Mouse (Mus musculus): Measurements from ENCODE around the gene Ppp3cb.
"Not testable (repeated sequence)": the region's sequence is repeated elsewhere in the genome, so short reads cannot be mapped to it uniquely, and the experiment has no call there.

The Ppp3cb gene

GRCm38 (mm10) chr14:20546415-20546814 is at the start of gene Ppp3cb:
TSS of gene Ppp3cb (minus strand) at chr14:20546573.
- DNase-seq (ENCODE audit: low spot score): peak; percentile 84

- DNase-seq (ENCODE audit: low spot score): no peak
These were observed 49.4 kb upstream of the Ppp3cb start for GRCm38 (mm10) chr14:20595781-20596180.

DNA sequence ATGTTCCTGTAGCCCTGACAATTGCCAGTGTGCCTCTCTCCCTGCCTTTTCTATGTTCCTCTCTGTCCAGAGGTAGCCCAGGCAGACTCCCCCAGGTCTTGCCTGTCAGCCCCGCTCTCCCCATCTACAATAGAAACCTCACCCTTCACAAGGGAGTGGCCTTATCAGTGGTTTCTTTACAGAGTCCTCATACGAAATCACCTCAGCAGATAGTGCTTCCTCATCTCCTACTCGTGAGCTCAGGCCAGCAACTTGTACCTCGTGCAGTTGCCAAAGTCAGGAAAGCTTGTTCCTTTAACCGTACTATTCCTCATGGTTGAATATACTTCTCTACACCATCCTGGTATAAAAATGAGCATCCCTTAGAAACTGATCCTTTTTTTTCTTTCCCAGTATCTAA is 41.1 kb upstream of the Ppp3cb start:
- DNase-seq (ENCODE audit: low spot score): no peak

DNA sequence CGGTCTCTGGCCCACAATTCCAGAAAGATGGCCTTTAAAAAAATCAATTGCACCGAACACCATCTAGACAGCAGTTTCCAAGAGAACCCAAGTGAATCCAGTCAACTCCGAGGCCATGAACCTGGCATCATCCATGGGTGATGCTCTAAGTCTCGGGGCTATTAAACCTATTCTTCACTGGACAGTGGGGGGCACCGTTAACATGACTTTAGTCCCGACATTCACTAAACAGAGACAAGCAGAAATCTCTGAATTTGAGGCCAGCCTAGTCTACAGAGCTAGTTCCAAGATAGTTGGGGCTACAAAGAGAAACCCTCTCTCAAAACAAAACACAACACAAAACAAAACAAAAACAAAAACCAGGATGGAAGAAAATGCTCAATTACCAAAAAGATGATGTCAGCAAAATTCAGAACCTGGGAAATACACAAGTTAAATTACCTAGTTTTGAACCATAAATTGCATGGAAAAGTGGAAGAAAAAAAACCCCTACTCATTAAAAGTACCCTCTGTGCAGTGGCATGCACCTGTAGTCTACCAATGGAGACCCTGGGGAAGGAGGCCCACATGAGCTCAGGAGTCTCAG is 32.5 kb upstream of the Ppp3cb start:
- DNase-seq (ENCODE audit: low spot score): no peak

DNA sequence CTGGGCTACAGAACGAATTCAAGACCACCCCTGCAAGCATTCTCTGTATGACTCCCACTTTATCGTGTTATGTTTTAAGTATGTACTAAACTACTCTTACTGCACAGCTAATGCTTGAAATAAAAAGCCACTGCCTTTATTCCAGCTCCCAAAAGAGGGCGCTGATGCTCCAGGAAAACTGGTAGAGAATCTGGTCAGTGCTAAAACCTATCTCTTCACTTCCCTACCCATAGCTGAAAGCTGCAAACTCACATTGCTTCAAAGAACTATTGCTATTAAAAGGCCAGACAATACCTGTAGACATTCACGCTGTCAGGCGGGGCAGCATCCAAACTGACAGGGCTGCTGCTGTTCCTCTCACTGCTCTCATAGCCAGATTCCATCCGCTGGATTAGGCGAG is 29.8 kb upstream of the Ppp3cb start:
- peak; percentile 74 for DNase-seq (ENCODE audit: low spot score)

- DNase-seq (ENCODE audit: low spot score): not testable (repeated sequence)
These were observed 26.8 kb upstream of the Ppp3cb start for GRCm38 (mm10) chr14:20573196-20573595.

DNA sequence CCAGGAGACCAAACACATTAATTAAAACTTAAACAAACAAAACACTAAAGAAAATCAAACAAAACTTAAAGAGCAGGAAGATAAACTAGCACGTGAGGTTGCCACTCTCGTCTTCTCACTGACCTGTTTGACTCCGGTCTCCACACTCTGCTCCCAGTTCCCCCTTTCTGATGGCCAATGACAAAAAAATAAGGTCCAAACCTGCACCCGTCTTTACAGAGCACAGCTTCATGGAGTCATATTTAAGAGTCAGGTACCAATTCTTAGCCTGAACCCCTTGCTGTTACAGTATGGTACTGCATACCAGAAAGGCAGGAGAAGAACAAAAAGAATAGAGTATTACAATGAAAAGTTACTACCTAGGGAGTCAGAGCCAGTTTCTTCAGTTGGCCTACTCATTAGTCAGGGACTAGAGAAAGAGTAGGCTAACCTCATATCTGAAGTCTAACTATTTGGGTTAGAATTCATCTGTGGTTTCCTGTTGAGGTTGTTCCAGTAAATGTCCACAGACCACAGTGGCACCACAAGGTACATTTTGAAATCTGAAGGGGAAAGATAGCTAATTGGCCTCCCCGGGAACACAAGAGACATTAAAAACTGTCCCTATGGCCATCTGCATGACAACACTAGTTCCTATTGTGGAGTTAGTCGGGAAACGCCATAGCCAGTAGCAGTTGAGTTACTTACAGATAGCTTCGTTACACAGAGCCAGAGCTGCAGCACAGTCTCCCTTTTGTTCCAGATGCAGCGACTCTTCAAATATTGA is 19.1 kb upstream of the Ppp3cb start:
- DNase-seq (ENCODE audit: low spot score): no peak

DNA sequence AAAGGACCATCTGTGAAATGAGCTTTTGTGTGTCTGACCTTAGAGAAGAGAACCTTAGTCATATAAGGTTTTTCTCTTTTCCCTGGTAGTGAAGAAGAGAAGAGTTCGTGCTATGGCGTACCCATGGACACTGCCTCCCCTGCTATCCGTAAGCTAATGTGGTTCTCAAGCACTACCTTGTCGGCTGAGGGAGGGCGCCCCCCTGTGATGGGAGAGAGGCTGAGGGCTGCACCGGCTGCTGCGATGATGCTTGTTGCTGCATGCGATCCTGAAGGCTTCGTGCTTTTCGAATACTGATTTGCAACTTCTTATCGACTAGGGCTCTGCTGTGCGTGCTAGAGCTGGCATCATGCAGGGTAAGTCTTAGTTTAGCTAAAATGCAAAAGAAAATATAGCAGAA is 18.3 kb upstream of the Ppp3cb start:
- DNase-seq (ENCODE audit: low spot score): no peak

DNA sequence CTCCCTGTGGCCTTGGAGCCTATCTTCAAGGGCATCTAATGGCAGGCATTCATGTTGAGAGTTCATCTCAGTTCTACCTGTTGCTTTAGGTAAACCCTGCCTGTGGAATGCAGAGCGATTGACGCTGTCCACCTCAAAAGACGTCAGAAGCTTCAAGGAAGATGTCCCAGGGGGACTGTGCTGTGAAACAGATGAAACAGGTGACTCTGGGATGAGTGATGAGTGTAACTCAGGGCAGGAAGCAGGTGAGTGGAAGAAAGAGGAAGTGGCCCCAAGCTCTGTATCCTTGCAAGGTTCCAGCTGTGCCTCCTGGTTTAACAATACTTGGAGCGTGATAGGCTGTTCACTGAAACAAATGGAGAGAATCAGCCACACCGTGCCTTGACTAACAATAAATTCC is 15.5 kb upstream of the Ppp3cb start:
- no peak for DNase-seq (ENCODE audit: low spot score)

GRCm38 (mm10) chr14:20550136-20550535 is 3.8 kb upstream of the Ppp3cb start:
- DNase-seq (ENCODE audit: low spot score): no peak

- DNase-seq (ENCODE audit: low spot score): peak; percentile 79
These were observed 643 bp downstream of the Ppp3cb start for GRCm38 (mm10) chr14:20545529-20546331.

DNA sequence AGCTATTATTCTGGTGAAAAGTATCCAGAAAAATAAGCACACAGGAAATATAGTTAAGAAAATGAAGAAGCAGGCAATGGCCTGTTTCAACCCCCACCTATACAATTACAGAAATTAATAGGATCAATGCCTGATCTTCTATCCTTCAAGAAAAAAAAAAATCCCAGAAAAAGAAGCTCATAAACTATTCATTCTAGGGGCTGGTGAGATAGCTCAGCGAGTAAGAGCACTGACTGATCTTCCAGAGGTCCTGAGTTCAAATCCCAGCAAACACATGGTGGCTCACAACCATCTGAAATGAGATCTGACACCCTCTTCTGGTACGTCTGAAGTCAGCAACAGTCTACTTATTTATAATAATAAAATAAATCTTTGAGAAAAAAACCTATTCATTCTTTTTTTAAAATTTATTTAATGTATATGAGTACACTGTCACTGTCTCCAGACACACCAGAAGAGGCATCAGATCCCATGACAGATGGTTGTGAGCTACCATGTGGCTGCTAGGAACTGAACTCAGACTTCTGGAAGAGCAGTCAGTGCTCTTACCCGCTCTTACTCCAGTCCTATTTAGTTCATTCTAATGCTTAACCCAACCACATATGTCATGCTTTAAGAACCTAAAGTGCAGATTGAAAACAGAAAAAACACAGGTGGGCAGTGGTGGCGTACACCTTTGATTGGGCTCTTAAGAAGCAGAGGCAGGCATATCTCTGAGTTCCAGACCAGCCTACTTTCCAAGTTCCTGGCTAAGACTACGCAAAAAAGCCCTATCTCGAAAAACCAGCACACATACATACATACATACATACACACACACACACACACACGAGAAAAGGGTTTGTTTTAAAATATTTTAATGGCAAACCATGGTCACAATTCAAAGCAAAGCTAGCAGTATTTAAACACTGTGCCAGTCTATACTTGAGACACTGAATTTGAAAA is 1.6 kb downstream of the Ppp3cb start:
- DNase-seq (ENCODE audit: low spot score): no peak

- DNase-seq (ENCODE audit: low spot score): no peak
These were observed 16.7 kb downstream of the Ppp3cb start for GRCm38 (mm10) chr14:20529643-20530042.

GRCm38 (mm10) chr14:20520179-20520578 is 26.2 kb downstream of the Ppp3cb start:
- DNase-seq (ENCODE audit: low spot score): no peak

GRCm38 (mm10) chr14:20508424-20508823 is 37.9 kb downstream of the Ppp3cb start:
- peak; percentile 11 for DNase-seq (ENCODE audit: low spot score)

DNA sequence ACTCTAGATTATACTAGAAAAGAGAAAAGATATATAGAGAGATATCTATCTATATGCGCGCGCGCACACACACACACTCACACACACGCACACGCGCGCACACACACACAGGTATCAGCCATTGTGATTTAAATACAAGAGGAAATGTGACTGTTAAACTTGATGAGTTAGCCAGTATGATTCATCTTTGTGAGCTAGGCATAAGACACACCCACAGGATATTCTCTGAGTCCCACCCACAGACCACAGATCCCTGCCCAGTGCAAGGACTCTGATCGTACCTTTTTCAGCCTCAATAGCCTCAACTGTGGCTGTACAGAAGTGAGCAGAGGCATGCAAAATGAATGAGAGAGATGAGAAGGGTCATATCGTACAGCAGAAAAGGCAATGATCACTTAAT is 43.4 kb downstream of the Ppp3cb start:
- DNase-seq (ENCODE audit: low spot score): no peak

DNA sequence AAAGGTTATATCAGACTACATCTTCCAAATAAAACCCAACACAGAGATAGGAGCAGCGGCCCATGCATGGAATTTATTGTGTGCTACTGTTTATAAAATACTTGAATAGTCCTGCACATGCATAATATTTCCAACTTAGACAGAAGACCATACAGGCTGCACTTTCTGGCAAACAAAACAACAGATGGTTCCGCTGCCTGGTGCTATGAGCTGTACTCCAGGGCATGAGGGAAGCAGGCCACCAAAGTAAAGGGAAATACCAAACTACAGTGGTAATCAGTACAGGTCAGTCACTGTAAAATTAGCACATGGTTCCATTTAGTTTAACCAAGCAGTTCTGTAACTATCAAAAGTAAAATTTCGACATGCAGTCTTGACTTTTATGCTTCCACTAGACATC is 46.4 kb downstream of the Ppp3cb start:
- no peak for DNase-seq (ENCODE audit: low spot score)

GRCm38 (mm10) chr14:20496603-20497002 is 49.8 kb downstream of the Ppp3cb start, which contains the start of gene Mss51:
TSS of gene Mss51 (minus strand) at chr14:20496901.
- no peak for DNase-seq (ENCODE audit: low spot score)

GRCm38 (mm10) chr14:20486031-20486430 is 60.3 kb downstream of the Ppp3cb start:
- no peak for DNase-seq (ENCODE audit: low spot score)

GRCm38 (mm10) chr14:20482051-20482751 is 64.2 kb downstream of the Ppp3cb start:
- DNase-seq (ENCODE audit: low spot score): no peak

DNA sequence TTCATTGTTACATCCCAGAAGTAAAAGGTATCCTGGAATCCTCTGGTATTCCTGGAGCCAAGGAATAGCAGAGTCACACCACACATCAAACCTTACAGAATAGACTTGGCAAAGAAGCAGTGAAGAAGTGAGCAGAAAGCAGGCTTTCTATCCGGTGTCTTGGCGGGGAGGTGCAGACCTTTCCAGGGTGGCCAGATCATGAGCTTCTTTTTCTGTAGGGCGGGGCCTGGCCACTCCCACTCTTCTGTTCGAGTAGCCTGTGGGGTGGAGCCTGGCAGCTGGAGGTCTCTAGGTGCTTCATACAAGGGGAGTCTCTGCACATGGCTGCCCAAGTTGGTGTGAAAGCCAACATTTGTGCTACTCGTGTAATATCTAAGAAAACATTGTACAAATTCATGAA is 65.2 kb downstream of the Ppp3cb start:
- DNase-seq (ENCODE audit: low spot score): no peak
